Mouse (Mus musculus) cerebellum, adult 11 months (tissue): ENCODE results near the gene Rhag.

Experiments used
- DNase-seq: peaks from one replicate; pipeline ENCODE4 v3.0.0; 2022

Gene Rhag

DNA sequence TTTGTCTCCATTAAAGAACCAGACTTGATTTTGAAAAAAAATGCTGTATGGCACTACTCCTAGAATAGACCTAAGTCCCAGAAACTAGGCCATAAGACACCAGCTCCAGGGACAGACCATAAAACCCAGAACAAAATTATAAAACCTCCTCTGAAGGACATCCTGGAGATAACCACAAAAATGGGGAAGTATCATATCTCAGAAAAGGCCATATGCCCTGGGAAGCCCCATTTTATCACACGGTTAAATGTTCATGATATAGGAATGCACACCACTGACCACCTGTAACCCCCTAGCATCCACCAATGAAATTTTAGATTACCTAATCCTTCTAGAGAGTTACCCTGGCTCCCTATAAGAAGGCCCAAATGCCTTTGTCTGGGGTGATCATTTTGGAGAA, 64.6 kb downstream of the Rhag start:
- DNase-seq, result no peak

GRCm38 (mm10) chr17:40877741-40878140, 66.8 kb downstream of the Rhag start:
- DNase-seq, result no peak

DNA sequence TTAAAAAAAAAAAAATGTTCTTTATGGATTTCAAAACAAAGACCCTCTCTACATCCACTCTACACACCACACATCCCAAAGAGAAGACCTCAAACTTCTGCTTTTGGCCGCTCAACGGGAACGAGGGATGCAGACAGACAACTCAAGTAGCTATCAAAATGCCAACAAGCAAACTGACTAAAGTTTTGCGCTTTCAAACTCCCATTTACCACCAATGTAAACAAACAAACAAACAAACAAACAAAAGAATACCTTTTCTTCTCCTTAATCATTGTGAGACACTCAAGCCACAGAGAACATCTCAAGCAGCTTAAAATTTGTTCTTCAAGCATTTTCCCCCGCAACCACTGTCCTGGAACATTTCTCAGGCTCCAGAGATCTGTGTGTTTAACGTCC, 68.6 kb downstream of the Rhag start:
- DNase-seq, result no peak

- DNase-seq, result no peak
Measured at GRCm38 (mm10) chr17:40879924-40880691, 69.2 kb downstream of the Rhag start, which contains the start of gene 9130008F23Rik. TSS of gene 9130008F23Rik (minus strand) at chr17:40880559.

DNA sequence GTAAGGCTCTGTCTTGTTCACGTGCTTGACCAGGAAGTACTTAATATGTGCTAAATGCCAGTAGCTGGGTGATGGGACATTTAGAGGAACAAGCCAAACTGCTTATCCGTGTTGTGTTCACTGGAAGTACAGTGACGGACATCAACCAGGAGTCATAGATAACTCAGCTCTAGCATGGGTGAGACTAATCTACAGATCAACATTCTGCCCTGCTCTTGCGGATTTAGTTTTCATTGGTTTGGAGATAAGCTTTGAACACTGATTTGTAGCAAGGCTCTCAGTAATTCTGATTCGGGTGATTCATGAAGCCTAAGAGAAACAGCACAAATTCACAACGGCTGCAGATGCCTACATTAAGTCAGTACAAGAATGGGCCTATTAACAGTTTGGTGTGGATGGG, 71.2 kb downstream of the Rhag start:
- DNase-seq, result no peak

DNA sequence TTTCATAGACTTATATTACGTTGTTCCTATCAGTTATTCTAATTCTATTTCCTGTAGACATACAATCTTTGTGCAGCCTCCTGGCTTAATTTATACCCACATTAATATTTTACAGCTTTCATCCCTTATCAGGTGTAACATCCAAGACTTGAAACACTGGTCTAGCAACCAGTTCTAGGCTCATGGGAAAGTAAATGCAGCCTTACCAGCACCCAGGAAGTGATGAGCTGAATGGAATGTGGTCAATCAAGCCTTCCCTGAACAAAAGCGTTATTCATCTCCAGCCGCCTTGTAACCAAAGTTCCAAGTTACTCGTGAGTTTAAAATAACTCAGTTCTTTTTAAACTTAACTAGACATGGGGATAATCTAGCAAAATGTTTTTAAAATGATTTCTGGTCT, 74.2 kb downstream of the Rhag start:
- no peak for DNase-seq

DNA sequence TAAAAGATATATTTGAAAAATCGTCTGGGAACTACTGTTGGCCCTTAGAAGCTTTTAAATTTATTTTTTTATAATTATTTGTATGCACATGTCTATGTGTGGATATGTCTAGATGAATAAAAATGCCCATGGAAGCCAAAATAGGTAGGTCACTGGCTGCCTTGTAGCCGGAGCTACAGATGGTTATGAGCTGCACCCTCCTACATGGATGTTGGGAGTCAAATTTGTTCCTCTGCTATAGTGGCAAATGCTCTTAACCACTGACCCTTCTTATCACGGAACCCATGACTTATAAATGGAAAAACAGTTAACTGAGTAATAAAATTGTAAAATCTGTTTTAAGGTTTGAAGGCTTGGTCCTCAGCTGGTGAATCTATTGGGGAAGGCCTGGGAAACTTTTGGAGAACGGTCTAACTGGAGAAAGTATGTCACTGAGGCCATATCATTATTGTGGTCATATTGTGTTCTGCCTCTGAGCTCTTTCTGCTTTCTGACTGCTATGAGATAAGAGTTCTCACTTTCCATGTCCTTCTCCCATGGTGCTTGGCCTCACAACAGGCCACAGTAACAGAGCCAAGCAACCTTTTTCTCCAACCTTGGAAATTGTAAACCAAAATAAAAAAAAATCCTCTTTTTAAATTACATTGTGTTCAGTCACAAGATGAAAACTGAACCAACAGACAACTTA, 77.1 kb downstream of the Rhag start:
- no peak for DNase-seq
